Mouse (Mus musculus): ENCODE measurements around the gene Eif2ak2. TPM values are rescaled to one million over a fixed set of nuclear protein-coding genes. Genes with fewer than 3 reads are reported as not detected.

Eif2ak2 gene
- polyA plus RNA-seq, 1 experiment from 2014 or later, result 4.3 TPM

Other genes with a start within 250 kb of the Eif2ak2 start
- gene Strn, start 145.4 kb downstream of the Eif2ak2 start, polyA plus RNA-seq (2014; fragmentation: Nextera tagmentation; extraction: Ambion mirVana), result 7.6 and 8.0 TPM in 2 replicates
- gene Heatr5b, start 47.2 kb downstream of the Eif2ak2 start, polyA plus RNA-seq (2014; fragmentation: Nextera tagmentation; extraction: Ambion mirVana), result 20.1 and 21.4 TPM in 2 replicates
- gene Gpatch11, start 47.0 kb downstream of the Eif2ak2 start, polyA plus RNA-seq (2014; fragmentation: Nextera tagmentation; extraction: Ambion mirVana), result 48.7 and 55.3 TPM in 2 replicates
- gene Sult6b1, start 24.4 kb upstream of the Eif2ak2 start, polyA plus RNA-seq (2014; fragmentation: Nextera tagmentation; extraction: Ambion mirVana), result 0.27 and 0.37 TPM in 2 replicates
- 119 and 122 TPM in 2 replicates for gene Cebpzos, start 33.9 kb upstream of the Eif2ak2 start, polyA plus RNA-seq (2014; fragmentation: Nextera tagmentation; extraction: Ambion mirVana)
- 40.2 and 43.7 TPM in 2 replicates for gene Cebpz, start 54.5 kb upstream of the Eif2ak2 start, polyA plus RNA-seq (2014; fragmentation: Nextera tagmentation; extraction: Ambion mirVana)
- 59.5 and 66.0 TPM in 2 replicates for gene Ndufaf7, start 54.6 kb upstream of the Eif2ak2 start, polyA plus RNA-seq (2014; fragmentation: Nextera tagmentation; extraction: Ambion mirVana)
- 15.1 TPM in 2 replicates for gene Prkd3, start 138.2 kb upstream of the Eif2ak2 start, polyA plus RNA-seq (2014; fragmentation: Nextera tagmentation; extraction: Ambion mirVana)
- 22.8 and 29.3 TPM in 2 replicates for gene Qpct, start 169.3 kb upstream of the Eif2ak2 start, polyA plus RNA-seq (2014; fragmentation: Nextera tagmentation; extraction: Ambion mirVana)

Data from hindbrain, embryonic 14.5 days (tissue).